Mouse (Mus musculus): ENCODE data around the gene Nanos2.

Gene Nanos2

GRCm38 (mm10) chr7:18987100-18987499, at the start of gene Nanos2:
Nanos2 (plus strand) TSS chr7:18987400.
- no peak for DNase-seq

DNA sequence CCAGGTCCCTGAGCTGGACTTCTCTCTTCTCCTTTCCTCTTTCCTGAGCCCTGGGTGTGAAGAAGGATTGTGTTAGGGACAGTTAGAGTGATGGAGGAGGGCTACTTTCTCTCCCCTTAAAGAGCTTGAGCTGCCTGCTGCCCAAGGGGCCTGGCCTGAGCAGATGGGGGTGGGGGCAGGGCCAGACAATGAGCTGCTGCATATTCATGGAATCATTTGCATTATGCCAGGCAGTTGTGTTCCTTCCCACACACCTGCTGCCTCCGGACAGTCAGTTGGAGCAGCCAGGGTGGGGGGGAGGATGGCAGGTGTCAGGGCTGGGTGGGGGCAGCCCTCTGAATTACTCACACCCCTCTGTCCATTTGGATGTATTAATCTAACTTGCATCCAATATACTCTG, 44.8 kb upstream of the Nanos2 start:
- DNase-seq = no peak

DNA sequence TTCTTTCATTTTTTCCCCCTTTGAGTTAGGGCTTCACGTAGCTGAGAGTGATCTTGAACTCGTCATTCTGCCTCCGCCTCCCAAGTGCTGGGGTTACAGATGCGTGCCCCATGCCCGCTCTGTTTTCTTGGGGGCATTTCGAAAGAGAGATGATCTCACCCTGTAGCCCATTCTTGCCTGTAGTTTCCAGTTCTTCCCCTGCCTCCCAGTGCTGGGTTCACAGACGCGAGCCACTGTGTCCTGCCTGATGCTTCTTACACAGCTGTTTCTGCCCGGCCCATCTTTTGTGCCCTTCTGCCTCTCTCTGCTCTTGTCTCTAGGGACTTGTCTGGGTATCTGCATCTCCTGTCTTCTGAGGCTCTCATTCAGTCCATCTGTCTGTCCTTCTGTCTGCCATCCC, 44.4 kb upstream of the Nanos2 start:
- DNase-seq = no peak

DNA sequence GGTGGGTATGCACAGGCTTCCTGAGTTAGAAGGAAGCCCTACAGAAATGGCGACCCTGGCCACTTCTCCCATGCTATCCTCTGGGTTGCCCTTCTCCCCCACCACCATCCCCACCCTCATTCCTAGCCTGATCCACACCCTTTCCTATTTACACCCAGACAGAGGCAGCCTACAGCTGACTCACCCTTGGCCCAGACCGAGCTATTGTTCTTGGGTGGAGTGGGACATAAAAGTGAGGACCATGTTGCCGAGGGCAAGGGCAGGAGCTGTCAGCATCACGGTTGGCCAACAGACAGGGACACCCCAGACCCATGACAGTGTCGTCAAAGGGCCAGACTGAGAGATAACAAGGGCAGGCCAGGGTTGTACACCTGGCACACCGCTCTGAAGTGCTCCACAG, 39.0 kb upstream of the Nanos2 start:
- peak; percentile 68 to 81 for DNase-seq

DNA sequence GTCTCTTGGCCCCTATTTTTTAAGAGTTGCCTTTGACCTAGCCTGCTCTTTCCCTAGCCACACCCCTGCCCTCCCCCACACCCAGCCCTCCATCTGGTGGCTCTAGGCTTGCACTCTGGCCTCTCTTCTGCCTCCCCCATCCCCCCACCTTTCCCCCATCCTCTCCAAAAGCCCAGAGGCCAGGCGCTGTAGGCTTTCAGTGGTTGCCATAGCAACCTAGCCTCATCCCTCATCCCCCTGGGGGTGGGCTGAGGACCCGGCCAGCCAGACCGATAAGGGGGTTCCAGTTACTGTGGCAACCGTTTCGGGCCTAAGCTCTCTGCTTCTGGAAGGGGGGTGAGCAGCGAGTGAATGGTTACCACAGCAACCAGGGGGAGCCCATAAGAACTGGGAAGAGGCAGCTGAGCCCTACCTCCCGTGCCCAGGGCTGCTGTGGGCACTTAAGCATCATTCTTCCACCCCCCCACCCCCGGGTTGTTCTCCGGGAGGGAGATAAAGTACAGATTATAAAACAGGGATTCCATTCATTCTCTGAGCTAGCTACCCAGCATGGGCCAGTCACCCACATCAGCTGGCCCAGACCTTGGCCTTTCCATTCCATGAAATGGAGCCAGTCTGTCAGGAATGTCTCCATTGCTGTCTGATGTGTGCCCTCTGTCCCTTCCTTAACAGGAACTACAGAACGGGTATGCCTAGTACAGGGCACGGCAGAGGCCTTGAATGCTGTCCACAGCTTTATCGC, 37.2 kb upstream of the Nanos2 start:
- DNase-seq = no peak

GRCm38 (mm10) chr7:18950523-18951315, 36.5 kb upstream of the Nanos2 start:
- DNase-seq = no peak

DNA sequence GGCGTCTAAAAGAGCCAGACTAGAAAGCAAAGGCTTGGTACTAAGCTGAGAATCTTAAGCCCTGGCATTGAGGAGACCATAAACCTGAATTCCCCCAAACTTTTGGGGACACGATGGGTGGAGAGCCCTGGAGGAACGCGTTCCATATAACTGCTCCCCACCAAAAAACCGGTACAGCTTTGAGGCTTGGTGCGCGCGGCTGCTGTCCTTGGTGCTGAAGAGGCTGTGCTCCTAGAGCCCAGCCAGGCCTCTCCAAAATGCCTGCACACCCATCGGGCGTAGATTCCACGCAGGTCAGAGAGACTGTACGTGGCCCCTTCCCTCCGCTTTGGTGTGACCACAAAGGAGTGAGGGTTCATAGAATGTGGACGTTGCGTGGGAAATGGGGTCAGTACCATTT, 35.8 kb upstream of the Nanos2 start:
- DNase-seq = peak in 1 of 2 experiments; percentile 79

GRCm38 (mm10) chr7:18957569-18958383, 29.4 kb upstream of the Nanos2 start:
- DNase-seq = peak; percentile 47 to 79

DNA sequence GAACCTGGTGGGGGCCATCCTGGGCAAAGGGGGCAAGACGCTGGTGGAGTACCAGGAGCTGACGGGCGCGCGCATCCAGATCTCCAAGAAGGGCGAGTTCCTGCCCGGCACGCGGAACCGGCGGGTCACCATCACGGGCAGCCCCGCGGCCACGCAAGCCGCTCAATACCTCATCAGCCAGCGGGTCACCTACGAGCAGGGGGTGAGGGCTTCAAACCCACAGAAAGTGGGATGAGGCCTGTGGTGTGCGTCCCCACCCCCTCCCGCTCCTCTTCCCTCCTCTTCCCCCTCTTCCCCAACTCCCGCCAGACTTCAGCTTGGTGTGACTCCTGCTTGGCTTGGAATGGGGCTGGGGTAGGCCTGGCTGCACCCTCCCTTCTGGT, 28.8 kb upstream of the Nanos2 start:
- no peak for DNase-seq

GRCm38 (mm10) chr7:18959446-18959845, 27.8 kb upstream of the Nanos2 start:
- DNase-seq = peak; percentile 62 to 75

DNA sequence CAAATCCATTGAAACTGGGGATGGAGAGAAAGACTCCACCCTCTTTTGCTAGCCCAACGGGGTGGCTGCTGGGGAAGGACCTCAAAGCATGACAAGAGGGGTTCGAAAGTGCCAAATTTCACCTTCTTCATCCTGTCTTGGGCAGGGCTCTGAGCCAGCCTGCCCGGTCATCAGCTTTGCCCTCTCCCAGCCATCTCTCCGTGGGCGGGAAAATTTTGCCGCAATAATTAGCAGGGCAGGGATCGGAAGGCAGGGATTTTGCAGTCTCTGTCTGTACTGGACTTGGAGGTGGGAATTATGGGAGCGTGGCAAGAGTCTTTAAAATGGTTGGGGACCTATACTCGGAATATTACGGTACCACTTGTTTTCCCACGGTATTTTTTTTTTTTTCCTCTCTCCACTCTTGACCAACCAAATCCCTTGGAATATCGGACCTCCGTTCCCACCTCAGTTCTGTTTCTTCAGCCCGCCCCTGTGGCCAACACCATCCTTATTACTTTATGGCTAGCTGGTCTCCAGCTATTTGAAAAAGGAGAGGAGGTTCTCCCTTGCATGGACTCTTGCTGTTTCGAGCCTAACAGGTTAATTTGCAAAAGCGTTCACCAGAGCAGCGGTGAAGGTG, 24.9 kb upstream of the Nanos2 start:
- no peak for DNase-seq

- no peak for DNase-seq
Measured at GRCm38 (mm10) chr7:18962795-18963194, 24.4 kb upstream of the Nanos2 start.

GRCm38 (mm10) chr7:18963294-18963843, 23.8 kb upstream of the Nanos2 start:
- no peak for DNase-seq

DNA sequence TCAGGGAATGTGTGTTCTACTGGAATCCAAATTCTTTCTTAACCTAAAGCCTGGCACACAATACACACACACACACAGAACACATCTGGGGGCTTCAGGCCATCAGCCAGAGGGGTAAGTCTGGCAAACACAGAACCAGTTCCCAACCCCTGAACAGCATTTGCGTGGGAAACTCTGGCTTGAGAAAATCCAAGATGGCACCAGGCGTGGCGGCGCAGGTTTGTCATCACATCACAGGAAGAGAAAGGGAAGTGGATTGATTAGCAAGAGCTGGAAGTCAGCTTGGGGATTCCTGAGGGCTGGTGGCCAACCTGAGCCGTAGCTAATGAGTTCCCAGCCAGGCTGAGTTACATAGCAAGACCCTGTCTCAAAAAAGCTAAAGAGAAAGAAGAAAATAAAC, 21.9 kb upstream of the Nanos2 start:
- no peak for DNase-seq

GRCm38 (mm10) chr7:18967603-18968002, 19.6 kb upstream of the Nanos2 start:
- no peak for DNase-seq

GRCm38 (mm10) chr7:18970956-18971355, 16.2 kb upstream of the Nanos2 start:
- DNase-seq = no peak

DNA sequence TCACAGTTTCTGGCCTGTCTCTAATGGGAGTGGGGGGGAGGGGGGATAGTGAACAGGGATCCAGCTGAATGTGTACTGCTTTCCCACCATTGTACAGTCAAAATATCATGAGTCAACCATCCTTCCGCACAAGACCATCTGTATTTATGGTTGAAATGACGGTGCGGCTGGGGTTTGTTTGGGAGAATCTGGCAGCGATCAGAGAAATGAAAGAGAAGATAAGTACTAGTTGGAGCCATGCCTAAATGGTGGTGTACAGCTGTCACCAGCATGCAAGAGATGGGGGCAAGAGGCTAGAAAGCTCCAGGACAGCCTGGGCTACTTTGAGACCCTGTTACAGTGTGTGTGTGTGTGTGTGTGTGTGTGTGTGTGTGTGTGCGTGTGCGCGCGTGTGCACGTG, 8.8 kb upstream of the Nanos2 start:
- DNase-seq = no peak

- DNase-seq = no peak
Measured at GRCm38 (mm10) chr7:18986503-18986902, 697 bp upstream of the Nanos2 start.

- DNase-seq = no peak
Measured at GRCm38 (mm10) chr7:18987747-18988146, 547 bp downstream of the Nanos2 start.

DNA sequence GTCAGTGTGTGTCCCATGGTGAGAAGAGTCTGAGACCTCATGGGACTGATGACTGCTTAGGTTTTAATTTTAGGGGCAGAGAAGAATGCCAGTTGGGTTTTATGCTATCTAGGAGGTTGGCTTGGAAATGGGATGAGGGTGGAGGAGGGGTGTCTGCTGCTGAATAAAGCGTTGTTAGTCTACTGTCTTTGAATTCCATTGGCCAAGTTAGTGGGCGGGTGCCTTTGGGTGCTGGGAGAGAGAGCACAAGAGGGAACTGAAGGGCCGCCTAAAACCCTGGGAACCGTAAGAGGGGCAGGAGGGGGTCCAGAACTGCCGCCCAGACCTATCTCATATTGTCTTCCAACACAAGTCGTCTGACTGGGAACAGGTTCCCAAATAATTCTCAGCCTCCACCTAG, 1.6 kb downstream of the Nanos2 start:
- DNase-seq = no peak

GRCm38 (mm10) chr7:18989995-18990394, 2.8 kb downstream of the Nanos2 start:
- peak in 1 of 2 experiments; percentile 34 for DNase-seq

GRCm38 (mm10) chr7:18990601-18991295, 3.5 kb downstream of the Nanos2 start, which contains the start of gene Mypop:
Mypop (plus strand) TSS chr7:18991245.
- DNase-seq = peak; percentile 100
